Mouse (Mus musculus): Measurements from ENCODE around the gene Nucks1. TPM values are rescaled to one million over a fixed set of nuclear protein-coding genes. Genes with fewer than 3 reads are reported as not detected.

Gene Nucks1
- polyA plus RNA-seq, 1 experiment from 2014 or later, result 69.7 TPM

- 50% methylated on average over 6 of the region's 6 CpGs for WGBS
- Histone ChIP-seq H3K9ac (no peak overlapping the region), H3K4me2 (replicated peaks) (no peak overlapping the region), H3K9me3 (no peaks in the 10 kb centered on the region), H3K27ac (no peak overlapping the region), H3K36me3 (0 out of 2 replicates have a peak, but pooled peaks cover 4% of the 10 kb centered on the region), H3K4me3 (replicated peaks) (no peak overlapping the region), H3K27me3 (replicated peaks) (no peaks in the 10 kb centered on the region), H3K4me1 (replicated peaks) (no peaks in the 10 kb centered on the region)
- peak; percentile 57; the same call in 1 of the 2 replicates for ATAC-seq
These were observed 27.4 kb downstream of the Nucks1 start for GRCm38 (mm10) chr1:131937659-131938305.

DNA sequence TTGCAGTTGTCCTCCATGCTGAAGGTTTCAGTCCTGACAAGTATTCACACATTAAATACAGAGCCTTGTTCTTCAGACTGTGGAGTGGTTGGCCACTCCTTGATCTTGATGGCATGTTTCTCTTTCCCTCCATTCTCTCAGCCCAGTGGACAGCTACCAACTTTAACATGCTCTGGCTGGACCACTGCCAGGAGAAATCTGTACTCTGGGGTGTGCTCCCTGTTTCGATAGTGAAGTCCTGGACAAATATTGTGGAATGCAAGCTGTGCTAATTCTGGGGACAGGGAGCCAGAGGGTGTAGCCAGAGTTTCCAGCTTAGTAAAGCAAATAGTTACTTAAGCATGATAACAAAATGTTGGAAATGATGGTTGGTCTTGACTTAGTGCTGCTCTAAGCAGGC lies 28.5 kb downstream of the Nucks1 start:
- Histone ChIP-seq H3K36me3 (0 out of 2 replicates have a peak, but pooled peaks cover 4% of the 10 kb centered on the region), H3K4me3 (replicated peaks) (no peak overlapping the region), H3K9ac (no peak overlapping the region), H3K27ac (no peak overlapping the region), H3K4me2 (replicated peaks) (no peak overlapping the region), H3K4me1 (replicated peaks) (no peaks in the 10 kb centered on the region), H3K27me3 (replicated peaks) (no peaks in the 10 kb centered on the region), H3K9me3 (no peaks in the 10 kb centered on the region)
- WGBS, result 39% methylated on average over 1 of the region's 1 CpGs
- peak; percentile 46 for ATAC-seq

DNA sequence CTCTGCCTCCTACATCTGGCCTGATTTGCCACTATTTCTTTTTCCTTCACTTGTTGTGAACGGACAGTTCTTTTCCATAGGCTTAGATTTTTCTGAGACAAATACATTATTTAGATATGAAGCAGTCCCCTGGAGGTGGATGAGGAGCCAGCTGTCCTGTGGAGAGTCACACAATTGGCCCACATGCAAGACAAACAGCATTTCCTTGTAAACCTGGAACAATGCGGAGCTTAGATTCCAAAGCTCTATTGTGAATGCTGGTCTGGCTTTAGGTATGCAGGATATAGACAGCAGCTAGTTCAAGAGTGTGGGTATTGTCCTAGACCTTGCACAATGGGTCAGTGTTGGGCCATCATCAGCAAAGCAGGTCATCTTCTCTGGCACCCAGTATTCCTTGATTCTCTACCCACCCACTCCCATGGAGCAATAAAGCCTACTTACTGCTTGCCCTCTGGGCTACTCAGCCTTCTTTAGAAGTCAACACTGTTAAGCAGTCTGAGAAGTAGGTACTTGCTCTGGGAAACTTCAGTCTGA lies 30.4 kb downstream of the Nucks1 start:
- Histone ChIP-seq H3K4me1 (replicated peaks) (no peaks in the 10 kb centered on the region), H3K9me3 (no peaks in the 10 kb centered on the region), H3K36me3 (0 out of 2 replicates have a peak, but pooled peaks cover under 1% of the 10 kb centered on the region), H3K4me3 (replicated peaks) (no peak overlapping the region), H3K27me3 (replicated peaks) (no peaks in the 10 kb centered on the region), H3K27ac (no peak overlapping the region), H3K4me2 (replicated peaks) (no peak overlapping the region), H3K9ac (no peak overlapping the region)
- WGBS, result 75% methylated on average over 2 of the region's 2 CpGs
- no peak for ATAC-seq

- H3K4me1 ChIP-seq (replicated peaks), result no peaks in the 10 kb centered on the region
- ATAC-seq, result no peak
- H3K4me3 ChIP-seq (replicated peaks), result no peak overlapping the region
- no peaks in the 10 kb centered on the region for H3K36me3 ChIP-seq
- 95% methylated on average over 1 of the region's 1 CpGs for WGBS
- H3K4me2 ChIP-seq (replicated peaks), result no peak overlapping the region
- no peak overlapping the region for H3K27ac ChIP-seq
- no peak overlapping the region for H3K9ac ChIP-seq
- no peaks in the 10 kb centered on the region for H3K27me3 ChIP-seq (replicated peaks)
- H3K9me3 ChIP-seq, result no peaks in the 10 kb centered on the region
These were observed 31.2 kb downstream of the Nucks1 start for GRCm38 (mm10) chr1:131941501-131941900.

GRCm38 (mm10) chr1:131942621-131943590 lies 32.6 kb downstream of the Nucks1 start:
- no peak for ATAC-seq
- Histone ChIP-seq H3K4me1 (replicated peaks) (no peaks in the 10 kb centered on the region), H3K27ac (no peak overlapping the region), H3K9me3 (no peaks in the 10 kb centered on the region), H3K4me2 (replicated peaks) (no peak overlapping the region), H3K4me3 (replicated peaks) (no peak overlapping the region), H3K36me3 (no peaks in the 10 kb centered on the region), H3K27me3 (replicated peaks) (no peaks in the 10 kb centered on the region), H3K9ac (no peak overlapping the region)
- WGBS, result 64% methylated on average over 16 of the region's 16 CpGs

- 40% methylated on average over 10 of the region's 10 CpGs for WGBS
- Histone ChIP-seq H3K9me3 (no peaks in the 10 kb centered on the region), H3K4me1 (replicated peaks) (no peaks in the 10 kb centered on the region), H3K4me3 (replicated peaks) (no peak overlapping the region), H3K9ac (no peak overlapping the region), H3K27me3 (replicated peaks) (no peaks in the 10 kb centered on the region), H3K27ac (peak overlapping the region; percentile 44), H3K4me2 (replicated peaks) (no peak overlapping the region), H3K36me3 (no peaks in the 10 kb centered on the region)
- ATAC-seq, result peak; percentile 64
These were observed 35.5 kb downstream of the Nucks1 start for GRCm38 (mm10) chr1:131945674-131946440.

- Histone ChIP-seq H3K4me1 (replicated peaks) (no peaks in the 10 kb centered on the region), H3K27me3 (replicated peaks) (no peaks in the 10 kb centered on the region), H3K9ac (no peak overlapping the region), H3K36me3 (no peaks in the 10 kb centered on the region), H3K27ac (peak overlapping the region; percentile 22; the same call in 1 of the 2 replicates), H3K9me3 (no peaks in the 10 kb centered on the region), H3K4me3 (replicated peaks) (no peak overlapping the region), H3K4me2 (replicated peaks) (no peak overlapping the region)
- WGBS, result 80% methylated on average over 11 of the region's 11 CpGs
- ATAC-seq, result no peak
These were observed 36.3 kb downstream of the Nucks1 start for GRCm38 (mm10) chr1:131946462-131947215.

DNA sequence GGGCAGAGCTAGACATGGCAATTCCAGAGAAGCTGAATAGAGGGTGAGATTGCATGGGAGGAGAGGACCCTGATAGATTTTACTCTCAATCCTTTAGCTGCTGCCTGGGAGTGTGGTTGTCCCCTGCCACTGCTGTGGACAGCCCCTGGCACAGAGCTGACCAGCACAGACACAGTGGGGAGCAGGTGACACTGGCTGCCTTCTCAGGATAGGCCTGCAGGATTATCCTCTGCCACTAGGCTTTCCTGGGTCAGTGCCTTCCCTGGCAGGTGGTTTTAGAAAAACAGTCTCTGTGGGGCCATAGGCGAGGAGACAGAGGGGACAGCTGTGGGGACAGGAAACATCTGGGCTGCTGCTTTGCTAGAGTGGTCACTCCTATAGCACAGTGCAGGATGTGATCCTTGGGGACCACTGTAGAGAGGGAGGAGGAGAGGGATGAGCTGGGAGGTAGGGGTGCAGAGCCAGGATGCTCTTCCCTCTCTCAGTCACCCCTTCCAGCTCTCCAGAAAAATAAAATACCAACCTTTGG lies 37.7 kb downstream of the Nucks1 start:
- H3K36me3 ChIP-seq, result no peaks in the 10 kb centered on the region
- no peak overlapping the region for H3K4me3 ChIP-seq (replicated peaks)
- H3K27me3 ChIP-seq (replicated peaks), result no peaks in the 10 kb centered on the region
- H3K27ac ChIP-seq, result no peak overlapping the region
- no peak overlapping the region for H3K9ac ChIP-seq
- H3K4me1 ChIP-seq (replicated peaks), result no peaks in the 10 kb centered on the region
- WGBS, result 47% methylated on average over 1 of the region's 1 CpGs
- ATAC-seq, result no peak
- H3K4me2 ChIP-seq (replicated peaks), result no peak overlapping the region
- no peaks in the 10 kb centered on the region for H3K9me3 ChIP-seq

GRCm38 (mm10) chr1:131954242-131954865 lies 44.0 kb downstream of the Nucks1 start:
- 82% methylated on average over 12 of the region's 12 CpGs for WGBS

GRCm38 (mm10) chr1:131955131-131955757 lies 44.9 kb downstream of the Nucks1 start:
- Histone ChIP-seq H3K9ac (no peak overlapping the region), H3K9me3 (no peaks in the 10 kb centered on the region), H3K36me3 (no peaks in the 10 kb centered on the region), H3K4me3 (replicated peaks) (no peak overlapping the region), H3K27ac (no peak overlapping the region), H3K4me1 (replicated peaks) (no peaks in the 10 kb centered on the region), H3K27me3 (replicated peaks) (peaks cover 4% of the 10 kb centered on the region), H3K4me2 (replicated peaks) (no peak overlapping the region)
- WGBS, result 18% methylated on average over 3 of the region's 3 CpGs
- peak; percentile 66 for ATAC-seq

More at GRCm38 (mm10) chr1:131954242-131954865, 44.0 kb downstream of the Nucks1 start:
- H3K36me3 ChIP-seq, result no peaks in the 10 kb centered on the region
- H3K9me3 ChIP-seq, result no peaks in the 10 kb centered on the region
- no peak overlapping the region for H3K9ac ChIP-seq
- peaks cover 2% of the 10 kb centered on the region; the same call in 1 of the 2 replicates for H3K27me3 ChIP-seq (replicated peaks)
- no peaks in the 10 kb centered on the region for H3K4me1 ChIP-seq (replicated peaks)
- H3K4me3 ChIP-seq (replicated peaks), result no peak overlapping the region
- ATAC-seq, result no peak
- H3K4me2 ChIP-seq (replicated peaks), result no peak overlapping the region
- no peak overlapping the region for H3K27ac ChIP-seq
